Comparison of ENCODE assay signal across 16 mouse cellular contexts in the genomic region with DNA sequence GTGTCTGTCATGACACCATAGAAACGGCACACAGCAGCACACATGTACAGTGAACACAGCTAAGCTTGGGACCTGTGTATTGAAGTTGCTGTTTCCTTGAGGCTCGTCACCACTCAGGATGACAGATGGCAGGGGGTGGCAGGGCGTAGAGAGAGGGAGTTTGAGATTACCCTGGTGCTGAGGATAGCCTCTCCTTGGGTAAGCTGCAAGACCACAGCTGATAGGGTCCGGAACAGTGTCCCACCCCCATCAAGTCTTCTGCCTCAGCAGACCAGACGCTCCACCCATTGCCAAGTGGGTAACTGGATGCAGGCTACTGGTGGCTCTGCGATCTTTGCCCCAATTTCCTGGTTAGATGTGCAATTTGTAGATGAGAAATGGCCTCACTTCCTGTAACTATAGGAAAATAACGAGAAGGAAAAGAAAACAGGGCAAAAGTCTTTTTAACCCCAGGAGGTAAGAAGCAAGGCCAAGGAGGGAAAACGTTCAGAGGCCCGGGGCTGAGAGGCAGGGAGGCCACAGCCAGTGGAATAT. TPM values are rescaled to one million over a fixed set of nuclear protein-coding genes. Genes with fewer than 3 reads are reported as not detected.
DNase-seq lines count a peak whose midpoint lies in the region; ATAC-seq lines count a peak whose summit lies in the region.
"Had no signal": no experiment of that assay in that cellular context is flagged by ENCODE, and none has a peak within 500 bp of the region (broad histone marks: within the 10 kb centered on the region; RNA-seq: fewer than 3 reads in every experiment).

No protein-coding gene starts in this region.

- H3K27ac ChIP-seq in kidney, embryonic 15.5 days: peak overlapping the region; percentile 41; the same call in 1 of the 2 replicates
- peak overlapping the region; percentile 61; the same call in 1 of the 2 replicates for H3K27ac ChIP-seq in limb, embryonic 10.5 days
- H3K27ac ChIP-seq: midbrain, embryonic 12.5 days had no signal

- peaks cover 14% of the 10 kb centered on the region for H3K4me1 ChIP-seq in kidney, embryonic 15.5 days
- H3K4me1 ChIP-seq in limb, embryonic 10.5 days: peaks cover 10% of the 10 kb centered on the region
- H3K4me1 ChIP-seq: midbrain, embryonic 12.5 days had no signal

- DNase-seq in kidney, postnatal 14 days: no peak
- DNase-seq in adipocyte (ENCODE audit: low spot score): peak; percentile 84
- no peak for DNase-seq in limb, embryonic 10.5 days (ENCODE audit: low spot score)
- no peak for DNase-seq in cerebellum, postnatal 25 days
- no peak for DNase-seq in cerebellum, postnatal 4 days (ENCODE audit: low spot score in 2 of 2)
- DNase-seq in kidney, postnatal 4 days: no peak
- DNase-seq: gastrocnemius, postnatal 14 days had no signal

- no peak overlapping the region for H3K4me3 ChIP-seq in kidney, embryonic 15.5 days (replicated peaks)
- no peak overlapping the region for H3K4me3 ChIP-seq in limb, embryonic 10.5 days
- H3K4me3 ChIP-seq: erythroblast, embryonic 14.5 days; midbrain, embryonic 12.5 days had no signal

- no peak overlapping the region for H3K4me2 ChIP-seq in kidney, embryonic 15.5 days
- H3K4me2 ChIP-seq: midbrain, embryonic 12.5 days had no signal

- H3K9me3 ChIP-seq in kidney, embryonic 15.5 days (replicated peaks): no peaks in the 10 kb centered on the region
- no peaks in the 10 kb centered on the region for H3K9me3 ChIP-seq in limb, embryonic 10.5 days (replicated peaks)
- H3K9me3 ChIP-seq: midbrain, embryonic 12.5 days had no signal

- H3K27me3 ChIP-seq in kidney, embryonic 15.5 days: no peaks in the 10 kb centered on the region
- H3K27me3 ChIP-seq in limb, embryonic 10.5 days (ENCODE audit: low read depth, poor library complexity, severe bottlenecking): no peaks in the 10 kb centered on the region
- H3K27me3 ChIP-seq: midbrain, embryonic 12.5 days had no signal

- H3K36me3 ChIP-seq in kidney, embryonic 15.5 days: no peaks in the 10 kb centered on the region
- no peaks in the 10 kb centered on the region for H3K36me3 ChIP-seq in limb, embryonic 10.5 days
- H3K36me3 ChIP-seq: midbrain, embryonic 12.5 days had no signal

- WGBS in kidney, embryonic 15.5 days: 38% methylated on average over 9 of the region's 9 CpGs
- WGBS in limb, embryonic 10.5 days: 66% methylated on average over 9 of the region's 9 CpGs

- no peak for ATAC-seq in kidney, embryonic 15.5 days (replicated peaks; ENCODE audit: low FRiP score)
- peak; percentile 74 for ATAC-seq in megakaryocyte progenitor cell, adult 5-6 weeks (replicated peaks; ENCODE audit: poor library complexity)

- no peak overlapping the region for H3K9ac ChIP-seq in kidney, embryonic 15.5 days
- H3K9ac ChIP-seq: midbrain, embryonic 12.5 days had no signal

RNA-seq across cellular contexts. Expression of gene Ffar2, which starts 11.8 kb away (rescaled TPM):
- polyA plus RNA-seq in kidney, embryonic 15.5 days (2015; fragmentation: Nextera tagmentation; extraction: Ambion mirVana): 0.19 and 0.49 TPM in 2 replicates
- not detected in 2 replicates for polyA plus RNA-seq in limb, embryonic 10.5 days (2016; fragmentation: Nextera tagmentation; extraction: Ambion mirVana)
- 8.5 and 8.8 TPM in 2 replicates for total RNA-seq in megakaryocyte progenitor cell, adult 5-6 weeks (2015)
- 25.9 and 31.5 TPM in 2 replicates for total RNA-seq in megakaryocyte progenitor cell, adult 5-6 weeks (2017)
- polyA plus RNA-seq: erythroblast, embryonic 14.5 days; midbrain, embryonic 12.5 days had no signal

RNA-seq across cellular contexts. Expression of gene Krtdap, which starts 24.1 kb away (rescaled TPM):
- 5.8 and 26.9 TPM in 2 replicates for polyA plus RNA-seq in kidney, embryonic 15.5 days (2015; fragmentation: Nextera tagmentation; extraction: Ambion mirVana)
- polyA plus RNA-seq in limb, embryonic 10.5 days (2016; fragmentation: Nextera tagmentation; extraction: Ambion mirVana): not detected in 2 replicates
- total RNA-seq in megakaryocyte progenitor cell, adult 5-6 weeks (2015): not detected in 2 replicates
- not detected in 2 replicates for total RNA-seq in megakaryocyte progenitor cell, adult 5-6 weeks (2017)
- total RNA-seq: left cerebral cortex, postnatal 14 days; neutrophil, adult 5-6 weeks had no signal
- polyA plus RNA-seq: cortical plate, adult 2 months; erythroblast, embryonic 14.5 days; midbrain, embryonic 12.5 days had no signal

RNA-seq across cellular contexts. Expression of gene Ffar3, which starts 44.2 kb away (rescaled TPM):
- 0.22 and 0.88 TPM in 2 replicates for polyA plus RNA-seq in kidney, embryonic 15.5 days (2015; fragmentation: Nextera tagmentation; extraction: Ambion mirVana)
- polyA plus RNA-seq in limb, embryonic 10.5 days (2016; fragmentation: Nextera tagmentation; extraction: Ambion mirVana): not detected in 2 replicates
- not detected in 2 replicates for total RNA-seq in megakaryocyte progenitor cell, adult 5-6 weeks (2015)
- total RNA-seq in megakaryocyte progenitor cell, adult 5-6 weeks (2017): not detected in 2 replicates
- total RNA-seq: gastrocnemius, postnatal 14 days had no signal
- polyA plus RNA-seq: brain, embryonic 14.5 days; erythroblast, embryonic 14.5 days; heart, postnatal 0 days; midbrain, embryonic 12.5 days had no signal

RNA-seq across cellular contexts. Expression of gene Dmkn, which starts 48.3 kb away (rescaled TPM):
- polyA plus RNA-seq in kidney, embryonic 15.5 days (2015; fragmentation: Nextera tagmentation; extraction: Ambion mirVana): 1.3 and 7.7 TPM in 2 replicates
- polyA plus RNA-seq in limb, embryonic 10.5 days (2016; fragmentation: Nextera tagmentation; extraction: Ambion mirVana): not detected in 2 replicates
- 81.7 and 87.4 TPM in 2 replicates for total RNA-seq in megakaryocyte progenitor cell, adult 5-6 weeks (2015)
- total RNA-seq in megakaryocyte progenitor cell, adult 5-6 weeks (2017): 95.3 and 119 TPM in 2 replicates
- total RNA-seq: neutrophil, adult 5-6 weeks had no signal
- polyA plus RNA-seq: erythroblast, embryonic 14.5 days had no signal

RNA-seq across cellular contexts. Expression of gene Ffar1, which starts 49.5 kb away (rescaled TPM):
- not detected in 2 replicates for polyA plus RNA-seq in kidney, embryonic 15.5 days (2015; fragmentation: Nextera tagmentation; extraction: Ambion mirVana)
- not detected in 2 replicates for polyA plus RNA-seq in limb, embryonic 10.5 days (2016; fragmentation: Nextera tagmentation; extraction: Ambion mirVana)
- not detected in 2 replicates for total RNA-seq in megakaryocyte progenitor cell, adult 5-6 weeks (2015)
- not detected in 2 replicates for total RNA-seq in megakaryocyte progenitor cell, adult 5-6 weeks (2017)
- total RNA-seq: gastrocnemius, postnatal 14 days; left cerebral cortex, postnatal 14 days had no signal
- polyA plus RNA-seq: brain, embryonic 14.5 days; erythroblast, embryonic 14.5 days; heart, postnatal 0 days; midbrain, embryonic 12.5 days had no signal
